Mouse (Mus musculus): ENCODE results near the gene Cpne6.

Cpne6 gene

GRCm38 (mm10) chr14:55497449-55497821 is 12.8 kb upstream of the Cpne6 start:
- DNase-seq (ENCODE audit: low spot score) = peak; percentile 88

- DNase-seq (ENCODE audit: low spot score) = no peak
Measured at GRCm38 (mm10) chr14:55505612-55506011, 4.6 kb upstream of the Cpne6 start.

GRCm38 (mm10) chr14:55507801-55508200 is 2.4 kb upstream of the Cpne6 start:
- DNase-seq (ENCODE audit: low spot score) = no peak

- no peak for DNase-seq (ENCODE audit: low spot score)
Measured at GRCm38 (mm10) chr14:55509540-55509939, 705 bp upstream of the Cpne6 start.

- no peak for DNase-seq (ENCODE audit: low spot score)
Measured at GRCm38 (mm10) chr14:55511037-55511436, 792 bp downstream of the Cpne6 start.

GRCm38 (mm10) chr14:55513927-55514326 is 3.7 kb downstream of the Cpne6 start:
- DNase-seq (ENCODE audit: low spot score) = no peak

GRCm38 (mm10) chr14:55515846-55516245 is 5.6 kb downstream of the Cpne6 start:
- no peak for DNase-seq (ENCODE audit: low spot score)

- DNase-seq (ENCODE audit: low spot score) = no peak
Measured at GRCm38 (mm10) chr14:55518897-55519296, 8.7 kb downstream of the Cpne6 start.

- no peak for DNase-seq (ENCODE audit: low spot score)
Measured at GRCm38 (mm10) chr14:55519604-55520003, 9.4 kb downstream of the Cpne6 start.

GRCm38 (mm10) chr14:55520451-55521361 is 10.5 kb downstream of the Cpne6 start:
- DNase-seq (ENCODE audit: low spot score) = peak; percentile 5

GRCm38 (mm10) chr14:55524062-55524461 is 13.8 kb downstream of the Cpne6 start:
- no peak for DNase-seq (ENCODE audit: low spot score)

GRCm38 (mm10) chr14:55524785-55525184 is 14.5 kb downstream of the Cpne6 start, which contains the start of gene Nrl:
TSS of gene Nrl (minus strand) at chr14:55524981.
- no peak for DNase-seq (ENCODE audit: low spot score)

- DNase-seq (ENCODE audit: low spot score) = no peak
Measured at GRCm38 (mm10) chr14:55526674-55527073, 16.4 kb downstream of the Cpne6 start.

- peak; percentile 39 for DNase-seq (ENCODE audit: low spot score)
Measured at GRCm38 (mm10) chr14:55527940-55528339, 17.7 kb downstream of the Cpne6 start.

- DNase-seq (ENCODE audit: low spot score) = no peak
Measured at GRCm38 (mm10) chr14:55536116-55536745, 26.0 kb downstream of the Cpne6 start.

GRCm38 (mm10) chr14:55540067-55540786 is 30.0 kb downstream of the Cpne6 start, which contains the start of gene Pck2:
TSS of gene Pck2 (plus strand) at chr14:55540266.
- peak; percentile 94 for DNase-seq (ENCODE audit: low spot score)

GRCm38 (mm10) chr14:55540787-55541321 is 30.6 kb downstream of the Cpne6 start:
- DNase-seq (ENCODE audit: low spot score) = peak; percentile 79

GRCm38 (mm10) chr14:55542268-55542667 is 32.0 kb downstream of the Cpne6 start:
- no peak for DNase-seq (ENCODE audit: low spot score)

GRCm38 (mm10) chr14:55544334-55544733 is 34.1 kb downstream of the Cpne6 start:
- no peak for DNase-seq (ENCODE audit: low spot score)

- DNase-seq (ENCODE audit: low spot score) = no peak
Measured at GRCm38 (mm10) chr14:55550191-55550590, 39.9 kb downstream of the Cpne6 start.

- DNase-seq (ENCODE audit: low spot score) = no peak
Measured at GRCm38 (mm10) chr14:55551347-55551746, 41.1 kb downstream of the Cpne6 start.

GRCm38 (mm10) chr14:55551794-55552193 is 41.5 kb downstream of the Cpne6 start:
- no peak for DNase-seq (ENCODE audit: low spot score)
